Mouse (Mus musculus) kidney, embryonic 14.5 days (tissue): ENCODE data around the gene Npas3. TPM values are rescaled to one million over a fixed set of nuclear protein-coding genes. Genes with fewer than 3 reads are reported as not detected.

Experiments used
- ATAC-seq: fragments of 200-750 bp; cut with Nextera tagmentation; 2 replicates; pipeline ENCODE4 v1.8.0; 2017; ENCODE audit warnings: moderate number of reproducible peaks, mild to moderate bottlenecking, moderate TSS enrichment, moderate library complexity; ENCODE audit not compliant: low FRiP score, low TSS enrichment
- H3K27ac ChIP-seq: fragments of 300-500 bp; sonication (generic); 2 replicates; pipeline ENCODE4 v1.5.1; 2014; ENCODE audit warnings: low read depth, mild to moderate bottlenecking, low read length, moderate library complexity, mixed read lengths
- H3K27me3 ChIP-seq: fragments of 300-500 bp; sonication (generic); 2 replicates; pipeline ENCODE4 v1.6.1; 2014; ENCODE audit warnings: mild to moderate bottlenecking, low read length; ENCODE audit not compliant: control insufficient read depth, insufficient read depth
- H3K36me3 ChIP-seq: fragments of 300-500 bp; sonication (generic); 2 replicates; pipeline ENCODE4 v1.6.1; 2014; ENCODE audit warnings: low read length, mixed read lengths; ENCODE audit not compliant: control insufficient read depth, insufficient read depth
- H3K4me1 ChIP-seq: fragments of 300-500 bp; sonication (generic); 2 replicates; pipeline ENCODE4 v1.6.1; 2014; ENCODE audit warnings: low read length, mixed read lengths; ENCODE audit not compliant: control insufficient read depth, insufficient read depth
- H3K4me2 ChIP-seq: fragments of 300-500 bp; sonication (generic); replicated peaks from 2 replicates; pipeline ENCODE4 v1.6.1; 2014; ENCODE audit warnings: low read depth, mild to moderate bottlenecking, low read length
- H3K4me3 ChIP-seq: fragments of 300-500 bp; sonication (generic); 2 replicates; pipeline ENCODE4 v1.5.1; 2014; ENCODE audit warnings: mild to moderate bottlenecking, low read length
- H3K9ac ChIP-seq: fragments of 300-500 bp; sonication (generic); 2 replicates; pipeline ENCODE4 v1.6.1; 2014; ENCODE audit warnings: low read depth, mild to moderate bottlenecking, low read length, moderate library complexity
- H3K9me3 ChIP-seq: fragments of 300-500 bp; sonication (generic); 2 replicates; pipeline ENCODE4 v1.6.1; 2016; ENCODE audit warnings: low read length; ENCODE audit not compliant: control insufficient read depth
- WGBS: fragments of 180-500 bp; shearing (Covaris S2); extraction: QIAGEN DNeasy Blood & Tissue Kit; methylation state at CpG from one replicate; pipeline ENCODE4 v1.1.7; 2014; 5-methylcytosine and 5-hydroxymethylcytosine counted together
- polyA plus RNA-seq: library from polyadenylated mRNA; unstranded; fragments of >200 nt; fragmentation: Nextera tagmentation; extraction: Ambion mirVana; gene quantifications from 2 replicates; pipeline ENCODE4 v1.2.1, GENCODE M21; 2014

The Npas3 gene
- polyA plus RNA-seq, 1 experiment from 2014 or later = 3.2 TPM

DNA sequence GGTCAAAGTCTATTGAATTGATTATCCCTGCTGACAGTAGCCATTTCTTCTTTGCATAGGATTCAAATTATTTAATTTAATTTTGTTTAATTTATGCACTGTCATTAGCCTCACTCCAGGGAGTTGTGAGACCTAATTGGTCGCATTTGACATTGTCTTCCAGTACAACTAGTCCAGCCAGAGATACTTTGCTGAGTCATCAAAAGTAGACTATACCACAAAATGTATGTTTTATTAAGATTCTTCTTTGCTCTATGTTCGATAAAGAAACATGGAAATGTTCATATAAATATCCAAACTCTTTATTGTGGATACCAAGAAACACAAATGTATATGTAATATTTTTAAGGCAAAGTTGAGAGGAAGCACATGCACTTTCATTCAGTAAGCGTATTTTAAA, 446.8 kb downstream of the Npas3 start:
- no peaks in the 10 kb centered on the region for H3K4me1 ChIP-seq
- 89% methylated on average over 3 of the region's 3 CpGs for WGBS
- no peak overlapping the region for H3K4me3 ChIP-seq
- H3K9ac ChIP-seq = no peak overlapping the region
- H3K36me3 ChIP-seq = no peaks in the 10 kb centered on the region
- H3K27ac ChIP-seq = no peak overlapping the region
- ATAC-seq = no peak
- H3K9me3 ChIP-seq = no peaks in the 10 kb centered on the region
- no peaks in the 10 kb centered on the region for H3K27me3 ChIP-seq
- H3K4me2 ChIP-seq = no peak overlapping the region

DNA sequence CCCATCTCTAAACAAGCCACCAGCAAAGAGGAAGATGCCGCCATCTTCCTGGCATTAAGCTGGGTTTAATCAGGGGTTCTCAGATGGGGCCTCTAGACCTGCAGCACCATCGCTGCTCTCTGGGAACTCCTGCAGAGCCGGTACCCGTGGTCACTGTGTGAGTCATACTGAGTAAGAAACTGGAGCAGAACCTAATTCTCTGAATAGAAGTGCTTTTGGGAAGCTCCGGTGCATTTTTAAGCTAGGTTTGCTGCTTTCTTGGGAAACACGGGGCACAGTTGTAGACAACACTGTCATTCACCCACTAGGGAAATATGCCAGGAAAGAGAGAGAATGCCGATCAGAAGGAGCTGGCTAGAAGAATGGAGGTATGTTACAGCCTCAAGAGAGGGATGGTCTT, 449.2 kb downstream of the Npas3 start:
- H3K4me1 ChIP-seq = no peaks in the 10 kb centered on the region
- no peak overlapping the region for H3K9ac ChIP-seq
- H3K4me3 ChIP-seq = no peak overlapping the region
- no peak for ATAC-seq
- H3K27ac ChIP-seq = no peak overlapping the region
- no peak overlapping the region for H3K4me2 ChIP-seq
- no peaks in the 10 kb centered on the region for H3K27me3 ChIP-seq
- 91% methylated on average over 7 of the region's 7 CpGs for WGBS
- H3K36me3 ChIP-seq = no peaks in the 10 kb centered on the region
- no peaks in the 10 kb centered on the region for H3K9me3 ChIP-seq

DNA sequence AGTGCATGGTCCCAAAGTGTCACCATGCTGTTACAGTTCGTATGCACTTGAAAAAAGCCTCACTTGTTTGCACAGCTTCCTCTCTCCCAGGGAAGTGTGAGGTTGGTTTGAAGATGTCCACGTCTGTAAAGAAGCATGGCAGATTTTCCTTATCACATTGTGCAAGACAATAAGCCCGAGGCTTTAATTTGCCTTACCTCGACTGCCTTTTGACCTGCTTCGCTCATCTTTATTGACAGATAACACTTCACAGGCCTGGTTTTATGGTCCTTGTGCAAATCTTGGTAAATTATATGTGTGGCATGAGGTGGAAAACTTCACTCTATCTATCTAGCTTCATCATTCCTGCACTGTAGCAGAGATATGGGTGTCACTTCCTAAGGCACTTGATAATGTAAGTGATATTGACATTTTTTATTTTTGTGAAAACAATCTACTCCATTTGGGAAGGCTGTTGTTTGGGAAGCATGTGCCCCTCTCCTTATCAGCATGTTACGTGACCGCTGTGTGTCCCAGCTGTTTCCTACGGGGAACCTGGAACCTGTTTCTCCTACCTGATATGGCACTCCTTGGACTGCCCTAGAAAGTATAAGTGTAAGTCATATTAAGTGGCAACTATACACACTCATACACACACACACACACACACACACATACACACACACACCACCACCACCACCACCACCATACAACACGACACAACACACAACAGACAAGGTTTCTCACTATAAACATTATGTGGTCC, 450.2 kb downstream of the Npas3 start:
- no peak for ATAC-seq
- H3K4me2 ChIP-seq = no peak overlapping the region
- no peaks in the 10 kb centered on the region for H3K27me3 ChIP-seq
- 83% methylated on average over 9 of the region's 9 CpGs for WGBS
- H3K9ac ChIP-seq = no peak overlapping the region
- H3K4me1 ChIP-seq = no peaks in the 10 kb centered on the region
- no peak overlapping the region for H3K27ac ChIP-seq
- H3K36me3 ChIP-seq = no peaks in the 10 kb centered on the region
- H3K9me3 ChIP-seq = no peaks in the 10 kb centered on the region
- H3K4me3 ChIP-seq = no peak overlapping the region

DNA sequence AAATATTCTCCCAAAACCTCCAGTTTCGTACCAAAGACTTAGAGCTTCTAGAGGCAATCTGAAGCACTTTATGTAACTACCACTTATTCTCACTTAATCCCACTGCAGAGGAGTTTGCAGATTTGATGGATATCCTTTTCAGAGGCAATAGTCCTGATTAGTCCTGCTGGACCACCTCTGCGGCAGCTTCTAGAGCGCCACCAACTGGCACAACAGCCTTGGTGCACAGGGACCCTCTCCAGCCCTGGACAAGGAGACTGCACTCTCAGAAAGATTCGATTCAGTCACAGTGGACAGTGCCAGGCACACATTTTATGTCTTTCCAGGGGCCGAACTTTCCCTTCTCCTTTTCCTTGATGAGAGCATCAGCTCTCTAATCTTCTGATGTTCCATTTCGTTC, 471.4 kb downstream of the Npas3 start:
- Histone ChIP-seq H3K27ac (no peak overlapping the region), H3K4me3 (no peak overlapping the region), H3K4me1 (no peaks in the 10 kb centered on the region), H3K4me2 (no peak overlapping the region), H3K36me3 (no peaks in the 10 kb centered on the region), H3K27me3 (no peaks in the 10 kb centered on the region), H3K9me3 (no peaks in the 10 kb centered on the region), H3K9ac (no peak overlapping the region)
- 68% methylated on average over 6 of the region's 6 CpGs for WGBS
- ATAC-seq = no peak

DNA sequence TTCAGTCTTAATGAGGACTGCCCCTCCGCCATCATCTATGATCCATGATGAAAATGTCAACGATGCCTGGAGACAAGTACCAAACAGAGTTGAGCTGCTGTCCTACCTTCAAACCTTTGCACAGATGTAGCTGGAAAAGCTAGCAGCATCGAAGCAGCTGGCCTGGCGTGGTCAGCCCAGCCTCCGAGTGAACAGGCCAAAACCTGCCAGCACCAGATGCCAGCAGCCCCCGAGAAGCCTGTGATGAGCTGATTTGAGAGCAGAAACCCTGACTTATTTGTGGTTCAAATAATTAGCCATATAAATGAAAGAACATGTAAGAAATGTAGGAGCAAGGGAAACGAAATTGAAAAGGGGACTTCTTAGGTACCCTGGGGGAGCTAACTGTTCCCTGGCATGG, 473.7 kb downstream of the Npas3 start:
- Histone ChIP-seq H3K4me2 (no peak overlapping the region), H3K9ac (no peak overlapping the region), H3K4me3 (no peak overlapping the region), H3K36me3 (no peaks in the 10 kb centered on the region), H3K9me3 (no peaks in the 10 kb centered on the region), H3K27me3 (no peaks in the 10 kb centered on the region), H3K27ac (no peak overlapping the region), H3K4me1 (no peaks in the 10 kb centered on the region)
- no peak for ATAC-seq
- WGBS = 85% methylated on average over 7 of the region's 7 CpGs

DNA sequence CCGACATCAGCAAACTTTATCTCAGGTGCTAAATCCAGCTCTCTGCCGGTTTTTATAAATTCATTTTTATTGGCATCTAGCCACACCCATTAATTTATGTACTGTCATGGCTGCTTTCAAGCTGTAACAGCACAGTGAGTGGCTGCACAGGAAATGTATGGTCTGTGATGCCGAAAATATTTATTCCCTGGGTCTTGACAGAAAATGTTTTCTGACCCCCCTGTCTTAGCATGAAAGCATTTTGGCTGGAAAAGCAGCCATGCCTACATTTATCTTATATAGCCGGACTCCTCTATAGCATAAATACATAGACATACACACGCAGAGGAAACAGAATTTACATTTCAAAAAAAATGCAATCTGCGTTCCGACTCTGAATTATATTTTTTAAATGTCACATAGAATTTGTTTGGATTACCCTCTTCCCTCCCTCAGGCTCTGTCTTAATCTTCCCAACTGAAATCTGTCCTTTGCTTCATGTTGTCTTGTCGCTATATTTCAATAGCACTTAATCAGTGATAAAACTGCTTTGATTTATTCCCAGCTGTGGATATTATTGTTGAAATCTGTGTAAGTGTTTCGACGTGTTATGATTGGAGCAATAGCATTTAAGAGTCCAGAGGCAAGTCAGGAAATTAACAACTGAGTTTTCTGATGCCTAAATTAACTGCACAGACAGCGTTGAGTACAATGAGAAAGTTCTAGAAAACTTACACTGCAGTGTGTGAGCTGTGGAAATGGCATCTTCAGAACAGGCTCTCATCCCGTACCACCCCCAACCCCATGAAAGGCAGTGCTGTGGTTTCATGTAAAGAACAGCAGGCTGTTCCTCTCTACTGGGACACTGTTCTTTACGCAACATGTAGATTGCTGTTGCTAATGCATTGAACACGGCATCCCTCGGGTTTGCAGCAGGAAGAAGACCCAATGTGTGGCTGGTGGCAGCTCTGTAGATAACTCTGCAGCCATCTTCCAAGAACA, 474.5 kb downstream of the Npas3 start:
- Histone ChIP-seq H3K36me3 (no peaks in the 10 kb centered on the region), H3K27me3 (no peaks in the 10 kb centered on the region), H3K9ac (no peak overlapping the region), H3K4me1 (no peaks in the 10 kb centered on the region), H3K27ac (no peak overlapping the region), H3K9me3 (no peaks in the 10 kb centered on the region), H3K4me3 (no peak overlapping the region), H3K4me2 (no peak overlapping the region)
- 70% methylated on average over 15 of the region's 15 CpGs for WGBS
- no peak for ATAC-seq

DNA sequence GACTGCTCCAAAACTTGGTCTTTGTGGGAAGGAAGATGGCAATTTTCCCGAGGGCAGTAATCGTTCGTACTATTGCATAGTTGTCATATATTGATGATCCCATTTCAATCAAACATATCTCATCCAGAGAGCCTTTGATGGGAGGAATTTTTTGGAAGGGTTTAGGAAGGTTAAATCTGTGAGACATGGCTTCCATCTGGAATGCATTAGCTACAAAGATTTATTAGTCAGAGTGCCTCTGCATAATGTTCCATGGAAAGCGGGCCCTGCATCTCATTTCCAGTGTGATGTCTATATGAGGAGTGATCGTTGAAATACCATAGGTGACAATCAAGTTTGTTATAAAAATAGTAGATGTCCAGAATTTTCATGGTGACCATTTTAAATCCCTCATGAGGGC, 480.8 kb downstream of the Npas3 start:
- H3K9ac ChIP-seq = no peak overlapping the region
- WGBS = 78% methylated on average over 5 of the region's 5 CpGs
- H3K27ac ChIP-seq = no peak overlapping the region
- no peaks in the 10 kb centered on the region for H3K4me1 ChIP-seq
- H3K9me3 ChIP-seq = no peaks in the 10 kb centered on the region
- no peak overlapping the region for H3K4me2 ChIP-seq
- H3K36me3 ChIP-seq = no peaks in the 10 kb centered on the region
- H3K4me3 ChIP-seq = no peak overlapping the region
- no peaks in the 10 kb centered on the region for H3K27me3 ChIP-seq
- ATAC-seq = no peak

DNA sequence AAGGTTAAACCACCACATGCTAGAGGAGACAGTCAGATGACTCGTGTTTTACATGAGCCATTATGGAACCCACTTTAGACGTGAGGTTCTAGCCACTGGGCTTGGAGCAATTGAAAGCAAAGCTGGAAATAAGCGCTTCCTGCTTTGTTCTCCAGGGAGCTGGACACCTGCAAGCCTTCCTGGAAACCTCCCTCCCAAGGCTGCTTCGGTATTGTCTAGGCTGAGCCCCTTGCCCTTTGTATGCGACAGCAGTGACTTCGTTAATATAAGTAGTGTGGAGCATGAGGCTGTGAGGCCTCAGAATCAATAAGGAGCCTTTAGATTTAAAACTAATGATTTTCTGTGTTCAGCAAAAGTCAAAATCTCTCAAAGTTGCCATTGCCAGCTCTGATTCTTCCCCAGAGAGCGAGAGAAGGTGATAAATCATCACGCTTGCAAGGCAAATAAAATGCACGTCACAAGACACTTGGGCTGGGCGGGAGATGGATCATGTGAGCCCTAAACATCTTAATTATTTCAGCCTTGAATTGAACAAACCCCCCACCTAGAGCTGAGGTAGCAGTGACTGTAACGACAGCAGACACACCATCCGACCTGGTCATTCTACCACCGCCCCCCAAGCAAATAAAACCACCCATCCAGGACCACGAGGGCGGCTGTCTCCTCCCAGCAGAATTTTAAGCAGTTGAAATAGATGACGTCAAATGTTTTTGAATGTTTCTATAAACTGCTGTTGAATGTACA, 490.2 kb downstream of the Npas3 start:
- Histone ChIP-seq H3K4me1 (no peaks in the 10 kb centered on the region), H3K27ac (no peak overlapping the region), H3K27me3 (no peaks in the 10 kb centered on the region), H3K4me3 (no peak overlapping the region), H3K9ac (no peak overlapping the region), H3K9me3 (no peaks in the 10 kb centered on the region), H3K36me3 (no peaks in the 10 kb centered on the region), H3K4me2 (no peak overlapping the region)
- WGBS = 30% methylated on average over 16 of the region's 16 CpGs
- 0 out of 2 replicates have a peak, but pooled peaks have one; percentile 52 for ATAC-seq
